Comparison of ENCODE assay signal across 9 mouse cellular contexts in the genomic region with DNA sequence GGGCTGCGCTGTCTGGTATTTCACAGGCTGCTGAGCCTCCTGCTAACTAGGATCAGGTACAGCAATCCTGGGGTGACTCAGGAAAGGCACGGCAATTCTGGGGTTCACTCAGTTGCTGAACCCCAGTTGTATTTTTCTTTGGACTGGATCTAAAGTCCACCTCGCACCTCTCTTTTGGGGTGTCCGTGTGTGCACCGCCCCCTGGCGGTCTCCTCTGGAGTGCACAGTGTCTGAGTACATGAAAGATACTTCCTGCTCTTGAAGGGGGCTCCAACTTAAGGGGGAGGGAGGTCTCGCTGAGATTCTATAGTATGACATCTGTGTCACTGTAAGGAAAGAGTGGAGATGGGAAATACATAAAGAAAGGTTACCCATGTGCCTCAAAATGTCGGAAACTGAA.
DNase-seq lines count a peak whose midpoint lies in the region; ATAC-seq lines count a peak whose summit lies in the region.
"Had no signal": no experiment of that assay in that cellular context is flagged by ENCODE, and none has a peak within 500 bp of the region (broad histone marks: within the 10 kb centered on the region; RNA-seq: fewer than 3 reads in every experiment).

No protein-coding gene starts in this region.

- no peak overlapping the region for H3K27ac ChIP-seq in hindbrain, embryonic 10.5 days
- no peak overlapping the region for H3K27ac ChIP-seq in hindbrain, embryonic 11.5 days (ENCODE audit: low read depth, low read length)
- H3K27ac ChIP-seq in embryonic facial prominence, embryonic 10.5 days (replicated peaks): no peak overlapping the region
- H3K27ac ChIP-seq: hindbrain, embryonic 15.5 days; lung, embryonic 15.5 days had no signal

- WGBS in hindbrain, embryonic 10.5 days: 56% methylated on average over 8 of the region's 8 CpGs
- 55% methylated on average over 8 of the region's 8 CpGs for WGBS in hindbrain, embryonic 11.5 days
- 53% methylated on average over 8 of the region's 8 CpGs for WGBS in embryonic facial prominence, embryonic 10.5 days

- ATAC-seq in hindbrain, embryonic 11.5 days (ENCODE audit: low FRiP score): no peak

- no peaks in the 10 kb centered on the region for H3K9me3 ChIP-seq in hindbrain, embryonic 10.5 days
- no peaks in the 10 kb centered on the region for H3K9me3 ChIP-seq in hindbrain, embryonic 11.5 days (ENCODE audit: control insufficient read depth, low read length)
- no peaks in the 10 kb centered on the region for H3K9me3 ChIP-seq in embryonic facial prominence, embryonic 10.5 days
- H3K9me3 ChIP-seq: hindbrain, embryonic 15.5 days; lung, embryonic 15.5 days had no signal

- H3K4me3 ChIP-seq in hindbrain, embryonic 10.5 days: no peak overlapping the region
- no peak overlapping the region for H3K4me3 ChIP-seq in hindbrain, embryonic 11.5 days (ENCODE audit: low read depth, low read length)
- H3K4me3 ChIP-seq in embryonic facial prominence, embryonic 10.5 days: no peak overlapping the region
- H3K4me3 ChIP-seq: hindbrain, embryonic 15.5 days; lung, embryonic 15.5 days had no signal

- H3K4me2 ChIP-seq in hindbrain, embryonic 11.5 days (replicated peaks; ENCODE audit: low read depth, low read length): no peak overlapping the region
- H3K4me2 ChIP-seq: hindbrain, embryonic 15.5 days; lung, embryonic 15.5 days had no signal

- H3K9ac ChIP-seq in hindbrain, embryonic 11.5 days (ENCODE audit: low read depth, low read length): no peak overlapping the region
- H3K9ac ChIP-seq: hindbrain, embryonic 15.5 days; lung, embryonic 15.5 days had no signal

- H3K36me3 ChIP-seq in hindbrain, embryonic 10.5 days: no peaks in the 10 kb centered on the region
- no peaks in the 10 kb centered on the region for H3K36me3 ChIP-seq in hindbrain, embryonic 11.5 days (ENCODE audit: control insufficient read depth, insufficient read depth, low read length)
- H3K36me3 ChIP-seq in embryonic facial prominence, embryonic 10.5 days (replicated peaks): no peaks in the 10 kb centered on the region
- H3K36me3 ChIP-seq: hindbrain, embryonic 15.5 days; lung, embryonic 15.5 days had no signal

- 0 out of 2 replicates have a peak, but pooled peaks cover 4% of the 10 kb centered on the region for H3K27me3 ChIP-seq in hindbrain, embryonic 10.5 days (ENCODE audit: insufficient read depth, poor library complexity, severe bottlenecking)
- no peaks in the 10 kb centered on the region for H3K27me3 ChIP-seq in hindbrain, embryonic 11.5 days (ENCODE audit: control insufficient read depth, insufficient read depth, low read length)
- peaks cover 7% of the 10 kb centered on the region for H3K27me3 ChIP-seq in embryonic facial prominence, embryonic 10.5 days (replicated peaks; ENCODE audit: low read depth, poor library complexity, severe bottlenecking)
- H3K27me3 ChIP-seq: hindbrain, embryonic 15.5 days; lung, embryonic 15.5 days had no signal

- DNase-seq in hindbrain, embryonic 10.5 days (ENCODE audit: low spot score): peak; percentile 18
- DNase-seq in hindbrain, embryonic 11.5 days (ENCODE audit: low spot score): no peak
- DNase-seq in testis, postnatal 10 days (ENCODE audit: low spot score): peak; percentile 60
- no peak for DNase-seq in testis, postnatal 14 days (ENCODE audit: low spot score)
- DNase-seq in embryonic facial prominence, embryonic 10.5 days (ENCODE audit: low spot score): peak; percentile 32
- peak; percentile 56 for DNase-seq in thymus, postnatal 4 days
- DNase-seq in MN1 (ENCODE audit: low spot score): no peak

- H3K4me1 ChIP-seq in hindbrain, embryonic 10.5 days (replicated peaks): peaks cover 20% of the 10 kb centered on the region
- no peaks in the 10 kb centered on the region for H3K4me1 ChIP-seq in hindbrain, embryonic 11.5 days (replicated peaks; ENCODE audit: control insufficient read depth, insufficient read depth, low read length)
- H3K4me1 ChIP-seq in embryonic facial prominence, embryonic 10.5 days: peaks cover 30% of the 10 kb centered on the region
- H3K4me1 ChIP-seq: lung, embryonic 15.5 days had no signal

Comparison
In these comparisons a context has a peak if more than half of its experiments do, and no peak if none do; other contexts are left out.
1. DNase-seq: peak in hindbrain, embryonic 10.5 days (single experiment), testis, postnatal 10 days (single experiment), embryonic facial prominence, embryonic 10.5 days (single experiment) and thymus, postnatal 4 days (single experiment); none in hindbrain, embryonic 11.5 days (single experiment), testis, postnatal 14 days (single experiment) and MN1 (single experiment).